Mouse (Mus musculus) liver, embryonic 12.5 days (tissue): Measurements from ENCODE around the gene Rusc2. TPM values are rescaled to one million over a fixed set of nuclear protein-coding genes. Genes with fewer than 3 reads are reported as not detected.

Experiments used
- ATAC-seq: fragments of 200-750 bp; cut with Nextera tagmentation; 2 replicates; pipeline ENCODE4 v1.8.0; 2017; ENCODE audit warnings: moderate number of reproducible peaks, mild to moderate bottlenecking, moderate library complexity
- H3K27ac ChIP-seq: fragments of 300-500 bp; sonication (generic); 2 replicates; pipeline ENCODE4 v1.5.1; 2016; ENCODE audit warnings: mild to moderate bottlenecking
- H3K27me3 ChIP-seq: fragments of 300-500 bp; sonication (generic); replicated peaks from 2 replicates; pipeline ENCODE4 v1.6.1; 2016; ENCODE audit warnings: mild to moderate bottlenecking, moderate library complexity
- H3K36me3 ChIP-seq: fragments of 300-500 bp; sonication (generic); 2 replicates; pipeline ENCODE4 v1.6.1; 2016; ENCODE audit warnings: mild to moderate bottlenecking, moderate library complexity
- H3K4me1 ChIP-seq: fragments of 300-500 bp; sonication (generic); 2 replicates; pipeline ENCODE4 v1.6.1; 2016
- H3K4me2 ChIP-seq: fragments of 300-500 bp; sonication (generic); 2 replicates; pipeline ENCODE4 v1.6.1; 2016; ENCODE audit warnings: mild to moderate bottlenecking, moderate library complexity
- H3K4me3 ChIP-seq: fragments of 300-500 bp; sonication (generic); 2 replicates; pipeline ENCODE4 v1.5.1; 2016; ENCODE audit warnings: mild to moderate bottlenecking, moderate library complexity
- H3K9ac ChIP-seq: fragments of 300-500 bp; sonication (generic); 2 replicates; pipeline ENCODE4 v1.6.1; 2016; ENCODE audit warnings: mild to moderate bottlenecking, moderate library complexity
- H3K9me3 ChIP-seq: fragments of 300-500 bp; sonication (generic); replicated peaks from 2 replicates; pipeline ENCODE4 v1.6.1; 2016; ENCODE audit warnings: mild to moderate bottlenecking, moderate library complexity
- WGBS: fragments of 180-500 bp; shearing (Covaris S2); methylation state at CpG from one replicate; pipeline ENCODE4 v1.1.7; 2016; ENCODE audit not compliant: insufficient replicate concordance; 5-methylcytosine and 5-hydroxymethylcytosine counted together
- polyA plus RNA-seq: library from polyadenylated mRNA; unstranded; fragments of >200 nt; fragmentation: Nextera tagmentation; extraction: Ambion mirVana; gene quantifications from 2 replicates; pipeline ENCODE4 v1.2.1, GENCODE M21; 2016

Rusc2 gene
- polyA plus RNA-seq, 1 experiment from 2014 or later, result 1.7 TPM

DNA sequence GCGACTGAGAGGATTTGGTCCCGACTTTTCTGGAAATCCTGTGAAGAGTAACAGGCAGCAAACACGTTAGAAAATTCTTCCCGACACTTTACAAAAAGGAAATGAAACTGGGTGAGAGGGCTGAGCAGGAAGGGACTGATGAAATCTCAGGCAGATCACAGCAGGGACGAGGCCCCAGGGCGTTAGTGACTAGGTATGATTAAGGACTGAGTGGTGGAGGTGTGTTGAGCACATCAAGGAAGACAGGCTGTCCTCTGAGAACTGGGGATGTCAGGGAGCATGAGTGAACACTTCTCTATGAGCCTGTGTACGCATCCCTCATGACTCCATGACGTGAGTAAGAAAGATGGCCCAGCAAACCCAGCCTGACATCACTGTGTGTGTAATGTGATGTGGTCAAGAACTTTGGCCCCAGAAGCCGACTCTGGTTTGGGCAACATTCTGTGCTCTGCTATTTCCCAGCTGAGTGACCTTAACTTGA, 38.1 kb downstream of the Rusc2 start:
- WGBS, result 45% methylated on average over 9 of the region's 9 CpGs
- no peak for ATAC-seq

DNA sequence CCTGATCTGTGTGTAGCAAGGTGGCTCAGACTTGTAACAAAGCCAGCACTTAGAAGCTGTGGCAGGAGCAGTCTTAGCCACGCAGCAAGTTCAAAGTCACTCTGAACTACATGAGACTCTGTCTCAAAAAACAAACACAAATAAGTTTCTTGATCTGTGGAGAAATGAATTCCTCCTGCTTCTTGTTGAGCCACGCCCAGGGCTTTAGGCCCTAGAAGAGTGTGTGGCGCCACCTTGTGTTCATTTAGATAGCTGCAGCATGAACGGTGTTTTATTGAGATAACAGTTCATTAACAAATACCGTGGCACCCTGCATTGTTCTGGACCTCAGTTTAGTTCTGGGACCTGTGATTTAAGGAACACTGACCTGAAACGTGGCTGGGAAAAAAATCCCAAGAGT, 38.5 kb downstream of the Rusc2 start:
- H3K36me3 ChIP-seq, result peaks cover 14% of the 10 kb centered on the region
- no peak overlapping the region for H3K27ac ChIP-seq
- no peak overlapping the region for H3K9ac ChIP-seq
- H3K27me3 ChIP-seq, result peaks cover 40% of the 10 kb centered on the region
- H3K9me3 ChIP-seq, result 0 out of 2 replicates have a peak, but pooled peaks cover 6% of the 10 kb centered on the region
- H3K4me2 ChIP-seq, result no peak overlapping the region
- ATAC-seq, result no peak
- H3K4me3 ChIP-seq, result no peak overlapping the region
- WGBS, result 3% methylated on average over 6 of the region's 6 CpGs
- H3K4me1 ChIP-seq, result peaks cover 26% of the 10 kb centered on the region

More for the DNA sequence above, 38.1 kb downstream of the Rusc2 start:
- Histone ChIP-seq H3K27ac (no peak overlapping the region), H3K9me3 (0 out of 2 replicates have a peak, but pooled peaks cover 6% of the 10 kb centered on the region), H3K4me3 (no peak overlapping the region), H3K9ac (no peak overlapping the region), H3K4me1 (peaks cover 22% of the 10 kb centered on the region), H3K36me3 (peaks cover 14% of the 10 kb centered on the region), H3K4me2 (no peak overlapping the region), H3K27me3 (peaks cover 36% of the 10 kb centered on the region)

DNA sequence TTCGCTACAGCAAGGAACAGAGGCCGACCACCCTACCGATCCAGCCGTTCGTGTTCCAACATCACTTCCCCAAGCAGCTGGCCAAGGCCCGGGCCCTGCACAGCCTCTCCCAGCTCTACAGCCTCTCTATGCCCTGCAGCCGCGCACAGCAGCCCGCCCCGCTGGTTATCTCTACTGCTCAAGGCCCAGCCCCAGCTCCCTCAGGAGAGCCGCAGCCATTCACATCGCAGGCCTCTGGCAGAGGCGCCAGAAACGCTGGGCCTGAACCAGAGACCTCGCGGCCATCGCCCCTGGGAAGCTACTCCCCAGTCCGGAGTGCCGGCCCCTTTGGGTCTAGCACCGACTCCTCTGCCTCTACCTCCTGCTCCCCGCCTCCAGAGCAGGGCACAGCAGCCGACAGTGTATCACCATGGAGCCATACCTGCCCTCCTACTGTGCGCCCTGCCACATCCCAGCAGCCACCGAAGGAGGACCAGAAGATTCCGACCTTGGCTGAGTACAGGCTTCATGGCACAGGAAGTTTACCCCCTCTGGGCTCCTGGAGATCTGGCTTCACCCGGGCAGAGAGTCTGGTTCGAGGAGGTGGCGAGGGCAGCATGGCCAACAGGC, 40.0 kb downstream of the Rusc2 start:
- Histone ChIP-seq H3K9me3 (no peaks in the 10 kb centered on the region), H3K4me3 (no peak overlapping the region), H3K4me1 (peaks cover 31% of the 10 kb centered on the region), H3K9ac (no peak overlapping the region), H3K27me3 (peaks cover 55% of the 10 kb centered on the region), H3K4me2 (no peak overlapping the region), H3K27ac (no peak overlapping the region), H3K36me3 (peaks cover 3% of the 10 kb centered on the region; the same call in 1 of the 2 replicates)
- ATAC-seq, result peak; percentile 41; the same call in 1 of the 2 replicates
- WGBS, result 43% methylated on average over 28 of the region's 28 CpGs

DNA sequence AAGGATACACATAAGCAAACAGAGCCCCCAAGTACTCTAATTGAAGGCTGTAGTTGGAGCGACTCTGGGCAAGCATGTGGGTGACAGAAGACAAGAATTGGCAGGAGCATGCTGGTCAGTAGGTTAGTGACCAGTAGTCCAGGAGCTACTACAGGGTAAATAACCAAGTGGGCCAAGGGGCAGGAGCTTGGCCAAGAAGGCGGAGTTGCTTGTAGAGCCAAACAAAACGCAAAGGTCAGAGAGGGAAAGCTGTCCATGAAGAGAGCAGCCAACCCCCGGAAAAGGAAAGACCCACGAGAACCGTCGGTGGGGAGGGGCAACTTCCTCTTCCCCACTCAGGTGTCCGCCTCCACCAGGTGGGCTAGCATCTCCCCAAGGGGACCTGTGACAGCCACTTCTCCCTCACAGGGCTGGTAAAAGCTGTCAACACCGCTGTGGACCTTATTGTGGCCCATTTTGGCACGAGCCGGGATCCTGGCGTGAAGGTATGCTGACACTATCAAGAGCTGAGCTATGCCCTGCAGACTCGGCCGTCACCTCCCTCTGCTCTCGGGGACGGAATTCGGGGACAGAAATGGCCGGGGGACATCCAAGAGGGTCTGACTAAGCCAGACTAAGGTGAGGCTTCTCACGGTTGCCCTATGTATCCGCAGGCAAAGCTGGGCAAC, 41.6 kb downstream of the Rusc2 start:
- no peak for ATAC-seq

DNA sequence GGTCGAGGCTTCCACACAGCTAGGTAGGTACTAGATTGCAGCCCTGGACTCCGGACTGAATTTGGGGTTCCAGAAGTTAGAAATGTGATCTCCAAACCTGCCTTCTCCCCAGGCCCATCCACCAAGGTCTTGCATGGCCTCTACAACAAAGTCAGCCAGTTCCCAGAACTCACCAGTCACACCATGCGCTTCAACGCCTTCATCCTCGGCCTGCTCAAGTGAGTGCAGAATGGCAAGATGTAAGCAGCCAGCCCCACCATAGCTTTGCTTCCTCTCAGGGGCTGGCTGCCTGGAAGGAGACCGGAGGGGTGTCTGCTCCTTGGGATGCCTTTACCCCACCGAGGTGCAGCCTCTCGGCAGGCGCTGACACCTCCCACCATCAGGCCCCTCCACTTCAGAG, 42.3 kb downstream of the Rusc2 start:
- Histone ChIP-seq H3K4me1 (peaks cover 16% of the 10 kb centered on the region), H3K27me3 (peaks cover 78% of the 10 kb centered on the region), H3K9me3 (no peaks in the 10 kb centered on the region), H3K27ac (no peak overlapping the region), H3K36me3 (peaks cover 3% of the 10 kb centered on the region; the same call in 1 of the 2 replicates), H3K4me2 (no peak overlapping the region), H3K9ac (no peak overlapping the region), H3K4me3 (no peak overlapping the region)
- no peak for ATAC-seq
- WGBS, result 63% methylated on average over 9 of the region's 9 CpGs

More for the DNA sequence above, 41.6 kb downstream of the Rusc2 start:
- peaks cover 16% of the 10 kb centered on the region for H3K4me1 ChIP-seq
- no peaks in the 10 kb centered on the region for H3K9me3 ChIP-seq
- no peak overlapping the region for H3K9ac ChIP-seq
- 78% methylated on average over 20 of the region's 20 CpGs for WGBS
- no peak overlapping the region for H3K4me3 ChIP-seq
- H3K27me3 ChIP-seq, result peaks cover 71% of the 10 kb centered on the region
- H3K4me2 ChIP-seq, result no peak overlapping the region
- H3K36me3 ChIP-seq, result peaks cover 3% of the 10 kb centered on the region; the same call in 1 of the 2 replicates
- H3K27ac ChIP-seq, result no peak overlapping the region

DNA sequence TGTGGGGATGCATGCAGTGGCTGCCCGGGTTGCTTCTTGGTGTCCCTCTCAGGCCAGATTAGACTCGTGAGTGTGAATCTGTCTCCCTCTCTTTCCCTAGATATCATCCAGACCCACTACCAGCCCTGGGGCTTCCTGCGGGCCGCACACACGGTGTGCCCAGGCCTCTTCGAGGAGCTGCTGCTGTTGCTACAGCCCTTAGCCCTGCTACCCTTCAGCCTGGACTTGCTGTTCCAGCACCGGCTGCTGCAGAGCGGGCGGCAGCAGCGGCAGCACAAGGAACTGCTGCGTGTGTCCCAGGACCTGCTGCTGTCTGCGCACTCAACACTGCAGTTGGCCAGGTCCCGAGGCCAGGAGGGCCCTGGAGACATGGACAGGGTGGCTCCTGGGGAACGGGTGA, 43.4 kb downstream of the Rusc2 start:
- peaks cover 3% of the 10 kb centered on the region; the same call in 1 of the 2 replicates for H3K36me3 ChIP-seq
- H3K4me2 ChIP-seq, result peak overlapping the region; percentile 56
- no peak overlapping the region for H3K27ac ChIP-seq
- peak overlapping the region; percentile 24 for H3K4me3 ChIP-seq
- WGBS, result 21% methylated on average over 14 of the region's 14 CpGs
- H3K4me1 ChIP-seq, result peaks cover 11% of the 10 kb centered on the region
- H3K9ac ChIP-seq, result peak overlapping the region; percentile 23; the same call in 1 of the 2 replicates
- no peak for ATAC-seq
- H3K27me3 ChIP-seq, result peaks cover 89% of the 10 kb centered on the region
- no peaks in the 10 kb centered on the region for H3K9me3 ChIP-seq

DNA sequence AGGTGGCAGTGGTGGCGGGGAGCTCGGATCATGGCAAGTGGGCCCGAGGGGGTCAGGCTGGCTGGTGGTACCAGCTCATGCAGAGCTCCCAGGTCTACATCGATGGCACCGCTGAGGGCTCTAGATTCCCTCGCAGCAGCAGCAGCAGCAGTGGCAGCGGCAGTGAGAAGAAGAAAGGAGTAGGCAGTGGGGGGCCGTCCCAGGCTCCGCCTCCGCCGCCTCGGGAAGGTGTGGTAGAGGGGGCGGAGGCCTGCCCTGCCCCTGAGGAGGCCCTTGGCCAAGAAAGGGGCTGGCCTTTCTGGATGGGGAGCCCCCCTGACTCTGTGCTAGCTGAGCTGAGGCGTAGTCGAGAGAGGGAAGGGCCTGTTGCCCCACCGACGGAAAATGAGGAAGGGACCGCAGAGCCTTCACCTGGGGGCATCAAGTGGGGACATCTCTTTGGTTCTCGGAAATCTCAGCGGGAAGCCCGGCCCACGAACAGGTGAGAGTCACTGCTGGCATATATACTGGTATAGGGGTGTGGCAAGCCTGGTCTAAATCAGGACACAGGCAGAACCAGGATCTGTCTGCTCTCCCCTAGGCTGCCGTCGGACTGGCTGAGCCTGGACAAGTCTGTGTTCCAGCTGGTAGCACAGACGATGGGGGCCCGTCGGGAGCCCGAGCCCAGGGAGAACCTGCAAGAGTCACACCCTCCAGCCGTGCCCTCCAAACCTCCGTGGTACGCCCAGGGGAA, 44.0 kb downstream of the Rusc2 start:
- Histone ChIP-seq H3K4me3 (peak overlapping the region; percentile 24), H3K27me3 (peaks cover 95% of the 10 kb centered on the region), H3K27ac (no peak overlapping the region)

DNA sequence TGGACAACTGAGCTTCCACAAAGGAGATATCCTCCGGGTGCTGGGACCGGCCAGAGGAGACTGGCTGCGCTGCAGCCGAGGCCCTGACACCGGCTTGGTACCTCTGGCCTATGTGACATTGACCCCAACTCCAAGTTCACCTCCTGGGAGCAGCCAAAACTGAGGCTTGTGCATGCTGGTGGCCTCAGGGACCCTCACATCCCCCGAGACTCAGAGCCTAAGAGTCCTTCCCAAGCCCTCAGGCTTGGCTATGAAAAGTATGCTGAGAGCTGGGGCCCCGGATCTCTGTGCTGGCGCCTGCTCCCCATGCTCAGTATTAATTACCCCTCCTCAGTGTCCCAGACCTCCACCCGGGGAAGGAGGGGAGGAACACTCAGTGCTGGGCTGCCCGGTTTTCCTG, 44.7 kb downstream of the Rusc2 start:
- H3K9me3 ChIP-seq, result no peaks in the 10 kb centered on the region
- no peak overlapping the region for H3K9ac ChIP-seq
- 51% methylated on average over 10 of the region's 10 CpGs for WGBS
- no peak for ATAC-seq
- peaks cover 11% of the 10 kb centered on the region for H3K4me1 ChIP-seq
- no peak overlapping the region for H3K4me2 ChIP-seq
- no peak overlapping the region for H3K27ac ChIP-seq
- H3K4me3 ChIP-seq, result no peak overlapping the region
- peaks cover 3% of the 10 kb centered on the region; the same call in 1 of the 2 replicates for H3K36me3 ChIP-seq
- H3K27me3 ChIP-seq, result peaks cover 95% of the 10 kb centered on the region

More for the DNA sequence above, 44.0 kb downstream of the Rusc2 start:
- H3K4me2 ChIP-seq, result peak overlapping the region; percentile 56
- ATAC-seq, result no peak
- WGBS, result 16% methylated on average over 31 of the region's 31 CpGs
- peaks cover 11% of the 10 kb centered on the region for H3K4me1 ChIP-seq
- peaks cover 3% of the 10 kb centered on the region; the same call in 1 of the 2 replicates for H3K36me3 ChIP-seq
- H3K9ac ChIP-seq, result peak overlapping the region; percentile 23; the same call in 1 of the 2 replicates
- H3K9me3 ChIP-seq, result no peaks in the 10 kb centered on the region

DNA sequence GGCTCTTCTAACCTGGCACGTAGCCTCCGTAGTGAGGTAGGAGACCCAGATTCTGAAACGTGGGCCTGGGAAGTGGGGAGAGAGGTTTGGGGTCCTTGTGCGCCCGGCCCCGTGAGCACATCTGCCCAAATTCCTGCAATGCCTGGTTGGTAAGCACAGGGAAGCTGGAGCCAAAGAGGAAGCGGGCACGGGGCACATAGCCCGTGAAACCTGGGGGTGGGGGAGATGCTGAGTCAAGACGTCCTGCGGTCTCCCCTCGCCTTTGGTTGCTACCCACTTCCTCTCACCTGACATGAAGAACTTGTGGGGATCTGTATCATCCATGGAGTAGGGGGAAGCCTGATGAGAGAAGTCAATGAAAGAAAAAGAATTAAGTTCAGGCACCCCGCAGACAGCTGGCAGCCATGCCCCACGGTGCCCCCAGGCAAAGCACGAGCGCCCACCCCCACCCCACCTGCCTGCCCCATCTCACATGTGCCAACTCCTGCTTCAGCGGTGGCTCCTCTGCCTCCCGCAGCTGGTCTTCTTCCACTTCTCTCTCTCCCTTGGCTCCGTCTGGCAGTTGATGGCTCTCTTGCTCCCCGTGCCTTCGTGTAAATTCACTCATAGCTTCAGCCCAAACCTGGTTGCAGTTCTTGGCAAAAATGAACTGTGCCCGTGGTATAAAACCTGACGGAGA, 45.9 kb downstream of the Rusc2 start:
- H3K4me2 ChIP-seq, result no peak overlapping the region

DNA sequence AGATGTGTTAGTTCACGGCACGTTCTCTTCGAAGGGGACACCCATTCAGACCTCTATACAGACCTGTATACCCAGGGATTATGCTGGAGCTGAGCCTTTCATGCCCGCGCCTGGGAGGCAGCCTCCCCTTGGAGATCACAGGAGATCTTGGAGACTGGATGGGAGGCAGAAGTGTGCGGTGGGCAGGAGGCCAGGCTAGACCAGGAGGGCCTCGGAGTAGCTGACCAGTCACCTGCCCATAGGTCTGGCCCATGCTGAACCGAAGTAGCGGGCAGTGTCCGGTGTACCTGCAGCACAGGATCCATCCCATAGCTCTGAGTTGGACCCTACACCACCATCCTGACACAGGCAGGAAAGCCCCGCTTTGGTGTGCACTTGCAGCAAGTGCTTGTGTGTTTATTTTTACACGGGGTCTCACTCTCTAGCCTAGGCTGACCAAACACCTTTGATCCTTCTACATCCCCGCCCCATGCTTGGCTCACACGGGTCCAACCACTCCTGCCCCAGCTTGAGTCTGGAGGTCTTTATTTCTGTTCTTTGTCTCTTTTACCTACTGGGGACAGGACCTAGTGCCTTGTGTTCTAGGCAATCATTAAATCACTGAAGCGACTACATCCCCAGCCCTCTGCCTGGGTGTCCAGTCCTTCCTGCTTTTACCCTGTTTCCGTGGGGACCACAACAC, 46.5 kb downstream of the Rusc2 start:
- no peak for ATAC-seq
- peaks cover 78% of the 10 kb centered on the region for H3K27me3 ChIP-seq

More for the DNA sequence above, 45.9 kb downstream of the Rusc2 start:
- Histone ChIP-seq H3K9me3 (no peaks in the 10 kb centered on the region), H3K9ac (no peak overlapping the region), H3K4me3 (no peak overlapping the region), H3K36me3 (peaks cover 3% of the 10 kb centered on the region; the same call in 1 of the 2 replicates), H3K27me3 (peaks cover 85% of the 10 kb centered on the region), H3K27ac (no peak overlapping the region), H3K4me1 (peaks cover 14% of the 10 kb centered on the region)
- ATAC-seq, result no peak
- 17% methylated on average over 22 of the region's 23 CpGs for WGBS

DNA sequence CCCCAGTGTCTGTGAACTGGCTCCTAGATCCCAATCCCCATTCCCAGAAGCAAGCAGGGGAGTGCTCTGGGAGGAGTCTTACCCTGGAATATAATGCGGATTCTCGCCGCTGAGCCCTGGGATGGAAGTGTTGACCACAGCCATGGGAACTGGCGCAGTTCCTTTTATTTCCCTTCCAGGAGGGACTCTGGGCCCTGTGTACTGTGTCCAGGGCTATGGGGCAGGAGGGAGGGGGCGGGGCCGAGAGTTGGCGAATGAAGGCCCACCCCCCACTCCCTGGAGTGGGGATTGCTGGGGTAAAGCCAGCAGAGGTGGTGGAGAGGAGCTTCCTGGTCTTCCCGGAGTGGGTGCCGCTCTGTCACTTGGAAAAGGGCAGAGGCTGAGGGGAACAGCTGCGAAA, 47.2 kb downstream of the Rusc2 start, which contains the start of gene Fam166b:
Gene Fam166b (minus strand): TSS at position 189 of the 400 bp plus-strand sequence.
- peaks cover 72% of the 10 kb centered on the region for H3K27me3 ChIP-seq
- ATAC-seq, result no peak

More for the DNA sequence above, 46.5 kb downstream of the Rusc2 start:
- Histone ChIP-seq H3K4me1 (peaks cover 14% of the 10 kb centered on the region), H3K4me2 (no peak overlapping the region), H3K36me3 (peaks cover 3% of the 10 kb centered on the region; the same call in 1 of the 2 replicates), H3K9ac (no peak overlapping the region), H3K9me3 (no peaks in the 10 kb centered on the region), H3K27ac (no peak overlapping the region), H3K4me3 (no peak overlapping the region)
- WGBS, result 26% methylated on average over 16 of the region's 16 CpGs

More for the DNA sequence above, 47.2 kb downstream of the Rusc2 start, which contains the start of gene Fam166b:
- Histone ChIP-seq H3K4me2 (no peak within 1 kb of the TSS), H3K9ac (no peak within 1 kb of the TSS), H3K27ac (no peak within 1 kb of the TSS), H3K9me3 (no peaks in the 10 kb centered on the region), H3K4me3 (no peak within 1 kb of the TSS), H3K36me3 (peaks cover 3% of the 10 kb centered on the region; the same call in 1 of the 2 replicates), H3K4me1 (peaks cover 14% of the 10 kb centered on the region)
- 18% methylated on average over 10 of the region's 10 CpGs for WGBS
